Mouse (Mus musculus): ENCODE results near the gene Apba1. TPM values are rescaled to one million over a fixed set of nuclear protein-coding genes. Genes with fewer than 3 reads are reported as not detected.
A peak's percentile ranks its signal among the peaks of the same experiment; 100 is the strongest.

Gene Apba1
- polyA plus RNA-seq, 1 experiment from 2014 or later: 0.19 TPM

- no peak for ATAC-seq (ENCODE audit: insufficient number of reproducible peaks, insufficient read depth, low FRiP score, low TSS enrichment, low read depth)
- peaks cover 2% of the 10 kb centered on the region; the same call in 1 of the 2 replicates for H3K4me1 ChIP-seq (replicated peaks)
- no peak overlapping the region for H3K27ac ChIP-seq
- no peaks in the 10 kb centered on the region for H3K36me3 ChIP-seq
- H3K4me2 ChIP-seq: no peak overlapping the region
- no peaks in the 10 kb centered on the region for H3K27me3 ChIP-seq
- H3K9me3 ChIP-seq: no peaks in the 10 kb centered on the region; the same call in 1 of the 2 replicates
- no peak overlapping the region for H3K9ac ChIP-seq (replicated peaks)
- 93% methylated on average over 6 of the region's 6 CpGs for WGBS
- H3K4me3 ChIP-seq (replicated peaks): no peak overlapping the region
Observed at GRCm38 (mm10) chr19:23775356-23775755, 16.7 kb downstream of the Apba1 start.

GRCm38 (mm10) chr19:23779130-23779529, 20.4 kb downstream of the Apba1 start:
- Histone ChIP-seq H3K27me3 (no peaks in the 10 kb centered on the region), H3K36me3 (no peaks in the 10 kb centered on the region), H3K27ac (no peak overlapping the region), H3K4me1 (replicated peaks) (no peaks in the 10 kb centered on the region; the same call in none of the 2 replicates), H3K9ac (replicated peaks) (no peak overlapping the region), H3K4me3 (replicated peaks) (no peak overlapping the region), H3K9me3 (no peaks in the 10 kb centered on the region), H3K4me2 (no peak overlapping the region)
- ATAC-seq (ENCODE audit: insufficient number of reproducible peaks, insufficient read depth, low FRiP score, low TSS enrichment, low read depth): no peak

GRCm38 (mm10) chr19:23780105-23780504, 21.4 kb downstream of the Apba1 start:
- no peak overlapping the region for H3K27ac ChIP-seq
- H3K9me3 ChIP-seq: no peaks in the 10 kb centered on the region
- no peaks in the 10 kb centered on the region for H3K36me3 ChIP-seq
- no peak; the same call in 1 of the 2 replicates for ATAC-seq (ENCODE audit: insufficient number of reproducible peaks, insufficient read depth, low FRiP score, low TSS enrichment, low read depth)
- 78% methylated on average over 4 of the region's 4 CpGs for WGBS
- H3K4me3 ChIP-seq (replicated peaks): no peak overlapping the region
- H3K9ac ChIP-seq (replicated peaks): no peak overlapping the region
- no peak overlapping the region for H3K4me2 ChIP-seq
- H3K27me3 ChIP-seq: no peaks in the 10 kb centered on the region
- no peaks in the 10 kb centered on the region; the same call in none of the 2 replicates for H3K4me1 ChIP-seq (replicated peaks)

GRCm38 (mm10) chr19:23781968-23782367, 23.3 kb downstream of the Apba1 start:
- Histone ChIP-seq H3K9ac (replicated peaks) (no peak overlapping the region), H3K36me3 (no peaks in the 10 kb centered on the region), H3K27me3 (no peaks in the 10 kb centered on the region), H3K4me3 (replicated peaks) (no peak overlapping the region), H3K4me2 (peak overlapping the region; percentile 33), H3K9me3 (no peaks in the 10 kb centered on the region), H3K4me1 (replicated peaks) (no peaks in the 10 kb centered on the region; the same call in none of the 2 replicates), H3K27ac (no peak overlapping the region)
- peak; percentile 37; the same call in 1 of the 2 replicates for ATAC-seq (ENCODE audit: insufficient number of reproducible peaks, insufficient read depth, low FRiP score, low TSS enrichment, low read depth)
- 9% methylated on average over 9 of the region's 9 CpGs for WGBS

- H3K9ac ChIP-seq (replicated peaks): no peak overlapping the region
- H3K9me3 ChIP-seq: no peaks in the 10 kb centered on the region
- H3K4me2 ChIP-seq: no peak overlapping the region
- no peaks in the 10 kb centered on the region for H3K27me3 ChIP-seq
- no peak for ATAC-seq (ENCODE audit: insufficient number of reproducible peaks, insufficient read depth, low FRiP score, low TSS enrichment, low read depth)
- H3K4me1 ChIP-seq (replicated peaks): no peaks in the 10 kb centered on the region
- no peak overlapping the region for H3K27ac ChIP-seq
- H3K4me3 ChIP-seq (replicated peaks): no peak overlapping the region
- no peaks in the 10 kb centered on the region for H3K36me3 ChIP-seq
- 72% methylated on average over 9 of the region's 9 CpGs for WGBS
Observed at GRCm38 (mm10) chr19:23788420-23789132, 29.9 kb downstream of the Apba1 start.

GRCm38 (mm10) chr19:23791704-23792103, 33.0 kb downstream of the Apba1 start:
- Histone ChIP-seq H3K4me1 (replicated peaks) (no peaks in the 10 kb centered on the region), H3K27ac (no peak overlapping the region), H3K4me3 (replicated peaks) (no peak overlapping the region), H3K36me3 (no peaks in the 10 kb centered on the region), H3K27me3 (no peaks in the 10 kb centered on the region), H3K9ac (replicated peaks) (no peak overlapping the region), H3K4me2 (no peak overlapping the region), H3K9me3 (no peaks in the 10 kb centered on the region)
- ATAC-seq (ENCODE audit: insufficient number of reproducible peaks, insufficient read depth, low FRiP score, low TSS enrichment, low read depth): no peak
- 82% methylated on average over 6 of the region's 6 CpGs for WGBS

- WGBS: 91% methylated on average over 6 of the region's 6 CpGs
- no peak overlapping the region for H3K4me3 ChIP-seq (replicated peaks)
- H3K27ac ChIP-seq: no peak overlapping the region
- no peak overlapping the region for H3K4me2 ChIP-seq
- no peaks in the 10 kb centered on the region for H3K4me1 ChIP-seq (replicated peaks)
- ATAC-seq (ENCODE audit: insufficient number of reproducible peaks, insufficient read depth, low FRiP score, low TSS enrichment, low read depth): no peak
- H3K36me3 ChIP-seq: no peaks in the 10 kb centered on the region
- no peaks in the 10 kb centered on the region for H3K27me3 ChIP-seq
- H3K9me3 ChIP-seq: no peaks in the 10 kb centered on the region
- no peak overlapping the region for H3K9ac ChIP-seq (replicated peaks)
Observed at GRCm38 (mm10) chr19:23792559-23792958, 33.9 kb downstream of the Apba1 start.

- 82% methylated on average over 3 of the region's 3 CpGs for WGBS
- no peak overlapping the region for H3K4me3 ChIP-seq (replicated peaks)
- no peaks in the 10 kb centered on the region for H3K4me1 ChIP-seq (replicated peaks)
- no peak for ATAC-seq (ENCODE audit: insufficient number of reproducible peaks, insufficient read depth, low FRiP score, low TSS enrichment, low read depth)
- no peak overlapping the region for H3K9ac ChIP-seq (replicated peaks)
- H3K27me3 ChIP-seq: no peaks in the 10 kb centered on the region
- no peak overlapping the region for H3K27ac ChIP-seq
- no peaks in the 10 kb centered on the region for H3K9me3 ChIP-seq
- H3K36me3 ChIP-seq: no peaks in the 10 kb centered on the region
- no peak overlapping the region for H3K4me2 ChIP-seq
Observed at GRCm38 (mm10) chr19:23794491-23794890, 35.8 kb downstream of the Apba1 start.

- no peak for ATAC-seq (ENCODE audit: insufficient number of reproducible peaks, insufficient read depth, low FRiP score, low TSS enrichment, low read depth)
- 76% methylated on average over 4 of the region's 4 CpGs for WGBS
Observed at GRCm38 (mm10) chr19:23795156-23795555, 36.5 kb downstream of the Apba1 start.

GRCm38 (mm10) chr19:23801174-23801573, 42.5 kb downstream of the Apba1 start:
- no peak overlapping the region for H3K4me2 ChIP-seq
- H3K27me3 ChIP-seq: no peaks in the 10 kb centered on the region
- H3K36me3 ChIP-seq: no peaks in the 10 kb centered on the region
- H3K4me1 ChIP-seq (replicated peaks): no peaks in the 10 kb centered on the region
- H3K27ac ChIP-seq: no peak overlapping the region
- no peak overlapping the region for H3K9ac ChIP-seq (replicated peaks)
- H3K4me3 ChIP-seq (replicated peaks): no peak overlapping the region
- WGBS: 68% methylated on average over 1 of the region's 1 CpGs
- no peaks in the 10 kb centered on the region for H3K9me3 ChIP-seq
- no peak for ATAC-seq (ENCODE audit: insufficient number of reproducible peaks, insufficient read depth, low FRiP score, low TSS enrichment, low read depth)

More at GRCm38 (mm10) chr19:23795156-23795555, 36.5 kb downstream of the Apba1 start:
- H3K4me1 ChIP-seq (replicated peaks): no peaks in the 10 kb centered on the region
- no peaks in the 10 kb centered on the region for H3K27me3 ChIP-seq
- no peak overlapping the region for H3K9ac ChIP-seq (replicated peaks)
- H3K9me3 ChIP-seq: no peaks in the 10 kb centered on the region
- no peaks in the 10 kb centered on the region for H3K36me3 ChIP-seq
- no peak overlapping the region for H3K4me3 ChIP-seq (replicated peaks)
- no peak overlapping the region for H3K4me2 ChIP-seq
- no peak overlapping the region for H3K27ac ChIP-seq

GRCm38 (mm10) chr19:23803221-23803870, 44.7 kb downstream of the Apba1 start:
- H3K4me1 ChIP-seq (replicated peaks): no peaks in the 10 kb centered on the region
- H3K9me3 ChIP-seq: no peaks in the 10 kb centered on the region
- no peak overlapping the region for H3K4me2 ChIP-seq
- H3K4me3 ChIP-seq (replicated peaks): no peak overlapping the region
- H3K27ac ChIP-seq: no peak overlapping the region
- no peaks in the 10 kb centered on the region for H3K36me3 ChIP-seq
- 76% methylated on average over 4 of the region's 4 CpGs for WGBS
- H3K27me3 ChIP-seq: no peaks in the 10 kb centered on the region
- no peak for ATAC-seq (ENCODE audit: insufficient number of reproducible peaks, insufficient read depth, low FRiP score, low TSS enrichment, low read depth)
- no peak overlapping the region for H3K9ac ChIP-seq (replicated peaks)

All from limb, embryonic 12.5 days (tissue).